Mouse (Mus musculus): Measurements from ENCODE around the gene Sort1. TPM values are rescaled to one million over a fixed set of nuclear protein-coding genes. Genes with fewer than 3 reads are reported as not detected.

The Sort1 gene
- polyA plus RNA-seq, 1 experiment from 2014 or later, result 16.6 TPM

DNA sequence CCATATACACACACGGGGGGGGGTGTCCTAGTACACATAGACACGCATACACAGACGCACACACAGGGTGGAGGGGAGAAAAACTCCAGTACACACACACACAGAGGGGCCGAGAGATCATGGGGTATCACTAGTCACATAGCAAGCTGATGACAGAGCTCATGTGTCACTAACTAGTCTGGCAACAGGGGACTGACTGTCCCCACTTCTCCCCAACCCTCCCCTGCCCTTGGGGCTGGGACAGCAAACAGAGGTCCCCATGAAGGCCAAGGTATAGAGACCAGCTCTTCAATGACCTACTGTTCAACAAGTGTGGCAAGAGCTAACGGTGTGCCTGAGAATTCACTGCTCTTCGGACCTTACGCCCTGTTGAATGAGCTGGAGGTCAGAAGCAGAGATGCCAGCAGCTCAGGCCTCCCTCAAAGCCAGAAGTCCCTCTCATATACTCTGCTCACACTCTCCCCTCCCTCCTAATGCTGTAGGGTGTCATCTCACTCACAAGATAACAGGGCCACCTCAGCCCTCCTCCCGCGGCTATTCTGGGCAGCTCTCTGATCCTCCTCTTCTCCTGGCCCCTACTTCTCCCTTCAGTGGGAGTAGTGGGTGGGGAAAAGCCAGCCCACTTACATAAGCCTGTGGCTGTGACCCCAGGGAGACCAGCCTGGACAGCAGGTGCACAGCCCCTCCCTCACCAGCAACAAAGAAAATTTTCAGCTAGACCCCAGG lies 80.6 kb downstream of the Sort1 start, which contains the start of gene Mybphl:
TSS of gene Mybphl (plus strand) at position 642 of the 726 bp plus-strand sequence.
- Histone ChIP-seq H3K27ac (ENCODE audit: low read depth, low read length) (no peak within 1 kb of the TSS), H3K27me3 (replicated peaks; ENCODE audit: control insufficient read depth, insufficient read depth, low read length) (no peaks in the 10 kb centered on the region), H3K9ac (ENCODE audit: low read length) (no peak within 1 kb of the TSS), H3K36me3 (ENCODE audit: control insufficient read depth, insufficient read depth, low read length) (no peaks in the 10 kb centered on the region), H3K4me3 (ENCODE audit: low read depth, low read length) (no peak within 1 kb of the TSS), H3K4me1 (ENCODE audit: control insufficient read depth, insufficient read depth, low read length) (peaks cover 4% of the 10 kb centered on the region; the same call in 1 of the 2 replicates), H3K4me2 (ENCODE audit: low read length) (no peak within 1 kb of the TSS), H3K9me3 (replicated peaks; ENCODE audit: control insufficient read depth, low read length) (no peaks in the 10 kb centered on the region)
- ATAC-seq, result no peak
- 77% methylated on average over 9 of the region's 9 CpGs for WGBS
- no peak for DNase-seq (ENCODE audit: low spot score)

DNA sequence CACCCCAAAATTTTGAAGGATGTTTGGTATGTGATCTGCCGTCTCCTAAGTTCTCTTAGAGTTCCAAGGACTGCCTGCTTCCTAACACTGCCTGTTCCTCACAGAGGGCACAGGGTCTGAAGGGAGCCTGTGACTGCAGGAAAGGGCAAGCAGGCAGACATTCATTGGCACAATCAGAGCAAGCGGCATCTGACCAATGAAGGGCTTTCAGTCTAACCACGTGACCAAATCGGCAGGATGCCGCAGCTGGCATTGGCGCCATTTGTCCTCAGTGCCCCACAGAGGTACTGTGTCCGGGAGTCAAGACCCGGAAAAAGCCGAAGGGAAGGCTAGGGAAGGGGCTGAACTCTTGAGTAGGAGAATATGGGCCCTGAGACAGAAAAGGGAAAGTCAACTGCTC lies 83.3 kb downstream of the Sort1 start:
- Histone ChIP-seq H3K4me2 (ENCODE audit: low read length) (peak overlapping the region; percentile 23; the same call in 1 of the 2 replicates), H3K4me3 (ENCODE audit: low read depth, low read length) (no peak overlapping the region), H3K9me3 (replicated peaks; ENCODE audit: control insufficient read depth, low read length) (no peaks in the 10 kb centered on the region), H3K4me1 (ENCODE audit: control insufficient read depth, insufficient read depth, low read length) (no peaks in the 10 kb centered on the region), H3K27me3 (replicated peaks; ENCODE audit: control insufficient read depth, insufficient read depth, low read length) (no peaks in the 10 kb centered on the region), H3K36me3 (ENCODE audit: control insufficient read depth, insufficient read depth, low read length) (no peaks in the 10 kb centered on the region), H3K27ac (ENCODE audit: low read depth, low read length) (no peak overlapping the region), H3K9ac (ENCODE audit: low read length) (no peak overlapping the region)
- ATAC-seq, result peak; percentile 33
- WGBS, result 67% methylated on average over 9 of the region's 9 CpGs
- DNase-seq (ENCODE audit: low spot score), result peak; percentile 46

DNA sequence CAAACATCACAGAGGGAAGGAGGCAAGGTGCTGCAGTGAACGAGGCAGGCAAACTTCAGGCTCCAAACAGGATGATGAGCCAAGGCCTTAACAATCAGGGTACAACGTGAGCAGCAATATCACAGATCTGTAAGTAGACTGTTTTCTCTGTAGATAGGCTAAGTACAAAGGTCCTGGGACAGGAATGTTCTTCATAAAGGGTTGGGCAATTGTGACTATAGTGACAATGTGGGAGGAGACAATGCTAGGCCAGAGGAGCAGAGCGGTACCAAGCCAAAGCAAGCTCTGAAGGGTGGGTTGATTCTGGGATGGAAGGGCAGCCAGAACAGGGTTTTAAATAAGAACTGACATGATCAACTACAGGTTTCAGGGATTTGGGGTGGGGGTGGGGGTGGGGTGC lies 83.9 kb downstream of the Sort1 start:
- no peaks in the 10 kb centered on the region for H3K36me3 ChIP-seq (ENCODE audit: control insufficient read depth, insufficient read depth, low read length)
- DNase-seq (ENCODE audit: low spot score) (no peak), ATAC-seq (no peak)
- H3K27me3 ChIP-seq (replicated peaks; ENCODE audit: control insufficient read depth, insufficient read depth, low read length), result no peaks in the 10 kb centered on the region
- 81% methylated on average over 3 of the region's 3 CpGs for WGBS
- no peak overlapping the region for H3K4me2 ChIP-seq (ENCODE audit: low read length)
- no peak overlapping the region for H3K27ac ChIP-seq (ENCODE audit: low read depth, low read length)
- no peak overlapping the region for H3K9ac ChIP-seq (ENCODE audit: low read length)
- no peak overlapping the region for H3K4me3 ChIP-seq (ENCODE audit: low read depth, low read length)
- no peaks in the 10 kb centered on the region for H3K9me3 ChIP-seq (replicated peaks; ENCODE audit: control insufficient read depth, low read length)
- no peaks in the 10 kb centered on the region for H3K4me1 ChIP-seq (ENCODE audit: control insufficient read depth, insufficient read depth, low read length)

DNA sequence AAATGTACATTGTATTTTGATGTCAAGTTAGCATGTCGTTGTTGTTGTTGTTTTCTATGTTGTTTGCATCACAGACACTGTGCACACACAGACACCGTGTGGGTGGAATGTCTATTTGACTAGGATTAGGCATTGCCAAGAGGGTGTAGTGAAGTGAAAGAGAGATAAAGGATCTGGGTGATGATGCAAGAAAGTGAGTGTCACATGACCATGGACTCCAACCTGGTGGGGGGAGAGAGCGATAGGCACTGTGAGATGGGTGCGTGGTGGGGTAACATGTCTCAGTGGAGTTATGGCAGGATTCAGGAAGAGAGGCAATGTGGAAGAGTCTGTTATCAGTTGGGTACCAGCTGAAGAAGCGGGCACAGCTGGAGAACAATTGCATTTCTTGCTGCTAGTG lies 84.8 kb downstream of the Sort1 start:
- Histone ChIP-seq H3K36me3 (ENCODE audit: control insufficient read depth, insufficient read depth, low read length) (no peaks in the 10 kb centered on the region), H3K27ac (ENCODE audit: low read depth, low read length) (no peak overlapping the region), H3K4me3 (ENCODE audit: low read depth, low read length) (no peak overlapping the region), H3K9me3 (replicated peaks; ENCODE audit: control insufficient read depth, low read length) (no peaks in the 10 kb centered on the region), H3K9ac (ENCODE audit: low read length) (no peak overlapping the region), H3K27me3 (replicated peaks; ENCODE audit: control insufficient read depth, insufficient read depth, low read length) (no peaks in the 10 kb centered on the region), H3K4me1 (ENCODE audit: control insufficient read depth, insufficient read depth, low read length) (no peaks in the 10 kb centered on the region), H3K4me2 (ENCODE audit: low read length) (no peak overlapping the region)
- ATAC-seq, result no peak
- no peak for DNase-seq (ENCODE audit: low spot score)
- WGBS, result 75% methylated on average over 5 of the region's 5 CpGs

DNA sequence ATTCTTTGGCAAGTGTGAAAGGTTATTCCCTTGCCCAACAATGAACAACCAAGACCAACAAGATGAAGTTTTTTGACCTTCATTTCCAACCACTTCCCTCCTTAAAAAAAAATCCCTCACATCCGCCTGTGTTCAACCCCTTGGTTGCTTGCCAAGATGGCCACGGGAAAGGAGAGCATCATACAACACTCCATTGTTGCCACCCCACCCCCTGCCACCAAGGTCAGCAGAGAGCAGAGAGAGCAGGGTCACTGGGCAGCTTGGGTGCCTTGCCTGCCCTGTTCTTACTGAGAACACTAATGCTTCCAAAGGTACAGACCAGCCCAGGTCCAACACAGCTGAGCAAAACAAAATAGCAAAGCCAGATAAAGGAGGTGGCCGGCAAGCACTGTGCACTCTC lies 88.4 kb downstream of the Sort1 start:
- H3K9me3 ChIP-seq (replicated peaks; ENCODE audit: control insufficient read depth, low read length), result no peaks in the 10 kb centered on the region

DNA sequence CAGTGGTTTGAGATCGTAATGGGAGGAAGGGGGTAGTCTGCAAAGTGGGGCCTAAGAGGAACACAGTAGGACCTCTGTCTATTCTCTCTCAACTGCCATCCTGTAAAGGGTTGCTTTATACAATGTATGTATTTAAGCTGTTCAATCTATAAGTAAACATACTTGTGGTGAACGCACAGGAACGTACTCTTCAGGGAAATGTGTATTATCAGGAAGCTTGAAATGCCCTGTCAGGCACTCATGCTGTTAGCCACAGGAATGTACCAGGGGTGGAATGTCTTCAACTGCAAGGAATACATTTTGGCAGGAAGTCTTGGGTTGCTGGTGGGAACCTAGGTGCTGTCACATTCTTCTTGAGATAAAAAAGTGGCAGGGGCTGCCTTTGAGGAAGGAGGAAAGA lies 88.8 kb downstream of the Sort1 start:
- 87% methylated on average over 3 of the region's 3 CpGs for WGBS
- Histone ChIP-seq H3K27me3 (replicated peaks; ENCODE audit: control insufficient read depth, insufficient read depth, low read length) (no peaks in the 10 kb centered on the region), H3K27ac (ENCODE audit: low read depth, low read length) (no peak overlapping the region)

More for the DNA sequence above, 88.4 kb downstream of the Sort1 start:
- Histone ChIP-seq H3K27me3 (replicated peaks; ENCODE audit: control insufficient read depth, insufficient read depth, low read length) (no peaks in the 10 kb centered on the region), H3K9ac (ENCODE audit: low read length) (no peak overlapping the region), H3K36me3 (ENCODE audit: control insufficient read depth, insufficient read depth, low read length) (no peaks in the 10 kb centered on the region), H3K4me3 (ENCODE audit: low read depth, low read length) (no peak overlapping the region), H3K27ac (ENCODE audit: low read depth, low read length) (no peak overlapping the region), H3K4me1 (ENCODE audit: control insufficient read depth, insufficient read depth, low read length) (no peaks in the 10 kb centered on the region), H3K4me2 (ENCODE audit: low read length) (no peak overlapping the region)
- ATAC-seq (no peak), DNase-seq (ENCODE audit: low spot score) (no peak)
- 61% methylated on average over 3 of the region's 3 CpGs for WGBS

DNA sequence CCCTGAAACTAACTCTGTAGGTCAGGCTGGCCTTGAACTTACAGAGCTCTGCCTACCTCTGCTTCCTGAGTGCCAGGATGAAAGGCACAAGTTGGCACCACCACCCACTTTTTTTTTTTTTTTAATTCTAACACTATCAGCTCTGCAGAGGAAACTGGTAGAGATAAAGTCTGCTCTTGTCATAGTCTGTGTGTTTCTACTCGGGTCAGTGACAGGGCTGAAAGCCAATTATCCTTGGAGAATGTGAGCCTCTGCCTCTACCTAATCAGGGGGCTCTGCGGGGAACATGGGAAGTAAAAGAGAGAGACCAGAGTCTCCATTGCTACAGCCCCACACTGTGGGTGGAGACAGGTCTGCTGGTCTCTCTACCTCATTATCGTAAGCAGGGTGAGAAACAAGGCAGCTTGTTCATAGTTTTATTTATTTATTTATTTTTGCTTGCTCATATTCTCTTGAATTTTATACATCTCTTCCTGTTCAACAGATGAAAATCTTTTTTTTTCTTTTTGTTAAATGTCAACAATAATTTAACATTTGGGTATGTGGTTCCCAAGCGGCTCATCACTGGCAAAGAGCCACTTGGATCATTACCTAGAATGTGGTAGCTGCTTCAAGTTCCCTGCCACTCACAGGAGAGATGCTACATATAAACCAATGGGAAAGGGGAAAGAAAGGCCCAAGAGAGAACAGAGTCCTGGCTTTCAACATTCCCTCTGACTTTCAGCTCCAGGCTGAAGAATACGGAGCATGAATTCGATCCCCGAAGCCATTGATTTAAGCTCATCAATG lies 95.2 kb downstream of the Sort1 start:
- ATAC-seq (no peak), DNase-seq (ENCODE audit: low spot score) (peak; percentile 48)
- no peak overlapping the region for H3K4me2 ChIP-seq (ENCODE audit: low read length)
- no peaks in the 10 kb centered on the region for H3K27me3 ChIP-seq (replicated peaks; ENCODE audit: control insufficient read depth, insufficient read depth, low read length)
- 55% methylated on average over 7 of the region's 7 CpGs for WGBS
- H3K9ac ChIP-seq (ENCODE audit: low read length), result no peak overlapping the region
- peaks cover 8% of the 10 kb centered on the region for H3K4me1 ChIP-seq (ENCODE audit: control insufficient read depth, insufficient read depth, low read length)
- H3K4me3 ChIP-seq (ENCODE audit: low read depth, low read length), result no peak overlapping the region
- H3K9me3 ChIP-seq (replicated peaks; ENCODE audit: control insufficient read depth, low read length), result no peaks in the 10 kb centered on the region
- no peak overlapping the region for H3K27ac ChIP-seq (ENCODE audit: low read depth, low read length)
- no peaks in the 10 kb centered on the region for H3K36me3 ChIP-seq (ENCODE audit: control insufficient read depth, insufficient read depth, low read length)

More for the DNA sequence above, 88.8 kb downstream of the Sort1 start:
- Histone ChIP-seq H3K4me3 (ENCODE audit: low read depth, low read length) (no peak overlapping the region), H3K4me2 (ENCODE audit: low read length) (no peak overlapping the region), H3K9me3 (replicated peaks; ENCODE audit: control insufficient read depth, low read length) (no peaks in the 10 kb centered on the region), H3K9ac (ENCODE audit: low read length) (no peak overlapping the region), H3K36me3 (ENCODE audit: control insufficient read depth, insufficient read depth, low read length) (no peaks in the 10 kb centered on the region), H3K4me1 (ENCODE audit: control insufficient read depth, insufficient read depth, low read length) (no peaks in the 10 kb centered on the region)
- ATAC-seq (no peak), DNase-seq (ENCODE audit: low spot score) (no peak)

DNA sequence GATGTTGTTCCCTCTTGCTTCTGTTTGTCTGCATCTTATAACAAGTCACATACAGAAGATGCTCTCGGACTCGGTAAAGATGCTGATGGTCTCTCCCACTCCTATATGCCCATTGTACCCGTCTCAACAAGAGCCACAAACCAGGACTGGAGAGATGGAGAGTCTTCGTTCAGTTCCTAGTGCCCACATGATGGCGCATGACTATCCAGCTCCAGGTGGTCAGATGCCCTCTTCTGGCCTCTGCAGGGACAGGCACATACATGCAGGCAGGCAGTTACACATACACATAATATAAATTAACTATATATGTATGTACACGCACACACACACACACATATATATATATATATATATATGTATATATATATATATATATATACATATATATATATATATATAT lies 96.8 kb downstream of the Sort1 start:
- WGBS, result 76% methylated on average over 6 of the region's 6 CpGs
- Histone ChIP-seq H3K36me3 (ENCODE audit: control insufficient read depth, insufficient read depth, low read length) (no peaks in the 10 kb centered on the region), H3K4me2 (ENCODE audit: low read length) (no peak overlapping the region), H3K9ac (ENCODE audit: low read length) (no peak overlapping the region), H3K27ac (ENCODE audit: low read depth, low read length) (no peak overlapping the region), H3K27me3 (replicated peaks; ENCODE audit: control insufficient read depth, insufficient read depth, low read length) (no peaks in the 10 kb centered on the region), H3K4me3 (ENCODE audit: low read depth, low read length) (no peak overlapping the region), H3K9me3 (replicated peaks; ENCODE audit: control insufficient read depth, low read length) (no peaks in the 10 kb centered on the region), H3K4me1 (ENCODE audit: control insufficient read depth, insufficient read depth, low read length) (peaks cover 19% of the 10 kb centered on the region)
- DNase-seq (ENCODE audit: low spot score) (no peak), ATAC-seq (no peak)

Data from forebrain, embryonic 14.5 days (tissue).